Mouse (Mus musculus) layer of hippocampus, postnatal 25 days (tissue): ENCODE data around the gene Hdac4. TPM values are rescaled to one million over a fixed set of nuclear protein-coding genes. Genes with fewer than 3 reads are reported as not detected.
A peak's percentile ranks its signal among the peaks of the same experiment; 100 is the strongest.

Experiments
- DNase-seq, 2 experiments: peaks; one replicate each; pipeline ENCODE4 v3.0.0; 2022; ENCODE audit warnings: mixed read lengths in 2 of 2, low spot score in 1 of 2; ENCODE audit errors: extremely low spot score in 1 of 2
- total RNA-seq, 2 experiments: library from RNA; stranded (reverse); gene quantifications; 2 replicates each; pipeline ENCODE4 v1.2.3; 2021

Hdac4 gene
- total RNA-seq, 2 experiments from 2014 or later: 97.9 to 101 TPM

DNA sequence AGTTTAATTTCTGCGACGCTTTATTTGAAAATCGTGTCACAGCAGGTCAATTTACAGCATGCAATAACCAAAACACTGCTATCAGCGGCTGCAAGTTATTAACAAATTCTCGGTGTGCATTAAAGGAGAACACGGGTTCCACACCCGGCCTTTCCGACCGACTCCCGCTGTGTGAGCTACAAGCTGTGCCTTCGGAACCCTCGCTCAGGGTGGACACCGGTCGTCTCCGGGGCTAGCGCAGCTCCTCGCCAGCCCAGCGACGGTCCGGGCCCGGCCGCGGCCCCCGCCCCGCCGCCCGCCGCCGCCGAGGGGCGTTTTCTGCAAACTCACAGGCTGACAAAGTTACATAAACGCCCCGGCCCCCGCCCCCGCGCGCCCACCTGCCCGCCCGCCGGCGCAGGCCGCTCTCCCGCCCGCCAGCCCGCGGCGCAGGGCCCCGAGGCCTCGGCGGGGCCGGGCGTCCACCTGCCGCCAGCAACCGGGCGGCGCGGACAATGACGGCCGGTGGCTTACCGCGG is 16.0 kb downstream of the Hdac4 start:
- peak in 1 of 2 experiments; percentile 30 for DNase-seq

- no peak for DNase-seq
Measured at GRCm38 (mm10) chr1:92179070-92179469, 16.4 kb downstream of the Hdac4 start.

DNA sequence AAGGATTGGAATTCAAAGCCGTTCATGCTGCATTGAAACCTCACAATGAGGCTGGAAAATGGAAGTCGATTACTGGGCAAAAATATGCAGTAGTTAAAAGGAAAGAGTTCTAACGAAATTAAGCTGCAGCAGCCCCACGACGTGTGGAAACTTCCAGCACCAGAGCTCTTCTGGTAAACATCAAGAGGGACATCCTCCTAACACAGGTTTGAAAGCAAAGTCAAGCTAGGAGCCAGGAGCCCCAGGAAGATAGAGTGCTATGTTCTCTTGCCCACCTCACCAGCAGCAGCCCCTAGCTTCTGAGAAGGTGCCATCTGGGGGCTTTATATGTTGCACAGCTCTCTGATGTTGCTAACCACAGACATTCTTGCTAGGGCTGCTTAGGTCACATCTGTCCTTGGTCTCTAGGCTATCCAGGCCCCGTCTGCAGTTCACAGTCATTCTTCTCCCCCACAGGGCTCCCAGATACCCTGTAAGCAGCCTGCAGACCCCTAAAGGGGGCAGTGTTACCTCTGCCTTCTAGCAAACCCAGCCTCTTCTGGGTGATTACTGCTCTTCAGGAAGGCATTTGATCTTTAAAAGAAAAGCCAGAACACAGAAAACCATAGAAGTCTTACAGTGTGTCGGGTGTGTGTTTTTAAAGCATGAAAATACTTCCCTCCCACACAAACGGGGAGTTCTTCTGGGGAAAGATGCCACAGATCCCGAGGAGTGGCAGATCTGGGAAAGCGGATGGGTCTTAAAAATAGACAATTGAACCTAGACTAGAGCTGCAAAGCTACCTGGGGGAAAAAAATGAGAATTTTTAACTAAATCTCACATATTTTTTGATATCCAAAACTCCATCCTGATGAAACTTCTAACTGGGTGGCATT is 17.2 kb downstream of the Hdac4 start:
- DNase-seq: no peak

GRCm38 (mm10) chr1:92177599-92177998 is 17.9 kb downstream of the Hdac4 start:
- no peak for DNase-seq

- no peak for DNase-seq
Measured at GRCm38 (mm10) chr1:92177196-92177595, 18.3 kb downstream of the Hdac4 start.

- DNase-seq: no peak
Measured at GRCm38 (mm10) chr1:92175266-92175665, 20.2 kb downstream of the Hdac4 start.

- DNase-seq: no peak
Measured at GRCm38 (mm10) chr1:92174898-92175255, 20.6 kb downstream of the Hdac4 start.

DNA sequence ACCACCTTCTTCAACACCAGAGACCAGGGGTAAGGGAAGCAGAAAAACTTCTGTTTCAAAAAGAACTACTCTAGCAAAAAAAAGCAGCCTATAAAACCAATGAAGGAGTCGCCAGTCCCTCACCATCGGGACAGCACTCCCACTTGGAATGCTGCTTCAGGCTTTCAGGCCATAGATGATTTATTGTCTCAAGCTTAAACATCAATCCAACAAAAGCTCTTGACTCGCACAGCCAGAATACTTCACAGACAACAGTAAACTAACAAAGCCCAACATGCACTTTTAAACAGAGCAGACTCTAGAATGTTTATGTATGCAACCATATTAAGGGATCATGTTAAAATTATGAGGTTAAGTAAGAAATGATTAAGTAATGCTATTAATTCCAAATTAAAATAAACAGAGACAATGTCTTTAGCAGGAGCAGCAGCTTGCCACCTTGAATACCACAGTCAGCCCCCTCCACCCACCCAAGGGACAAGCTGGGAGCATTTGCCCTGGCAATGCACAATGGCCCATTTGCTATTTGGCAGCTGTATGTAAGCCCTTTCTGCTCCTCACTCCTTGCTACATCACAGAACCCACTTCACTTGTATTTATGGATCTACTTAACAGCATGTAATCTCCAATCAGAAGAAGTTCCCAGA is 21.1 kb downstream of the Hdac4 start:
- DNase-seq: no peak

GRCm38 (mm10) chr1:92170616-92171235 is 24.8 kb downstream of the Hdac4 start:
- no peak for DNase-seq

DNA sequence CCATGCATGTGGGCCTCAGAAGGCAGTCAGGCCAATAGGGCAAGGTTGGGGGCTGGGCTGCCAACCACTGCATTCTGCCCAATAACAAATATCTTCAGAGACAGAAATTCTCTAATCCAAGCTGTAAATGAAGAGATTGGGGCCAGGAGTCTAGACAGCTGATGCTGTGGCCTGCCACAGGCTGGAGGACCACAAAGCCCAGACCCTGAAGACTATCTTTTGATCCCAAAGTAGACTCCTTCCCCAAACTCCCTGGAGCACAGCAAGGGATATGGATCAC is 25.8 kb downstream of the Hdac4 start:
- no peak for DNase-seq

GRCm38 (mm10) chr1:92168900-92169775 is 26.4 kb downstream of the Hdac4 start:
- no peak for DNase-seq

- no peak for DNase-seq
Measured at GRCm38 (mm10) chr1:92163932-92164331, 31.6 kb downstream of the Hdac4 start.

- no peak for DNase-seq
Measured at GRCm38 (mm10) chr1:92159804-92160203, 35.7 kb downstream of the Hdac4 start.

- DNase-seq: no peak
Measured at GRCm38 (mm10) chr1:92150201-92150600, 45.3 kb downstream of the Hdac4 start.

GRCm38 (mm10) chr1:92148527-92148926 is 47.0 kb downstream of the Hdac4 start:
- DNase-seq: no peak

GRCm38 (mm10) chr1:92144868-92145534 is 50.5 kb downstream of the Hdac4 start:
- no peak for DNase-seq

DNA sequence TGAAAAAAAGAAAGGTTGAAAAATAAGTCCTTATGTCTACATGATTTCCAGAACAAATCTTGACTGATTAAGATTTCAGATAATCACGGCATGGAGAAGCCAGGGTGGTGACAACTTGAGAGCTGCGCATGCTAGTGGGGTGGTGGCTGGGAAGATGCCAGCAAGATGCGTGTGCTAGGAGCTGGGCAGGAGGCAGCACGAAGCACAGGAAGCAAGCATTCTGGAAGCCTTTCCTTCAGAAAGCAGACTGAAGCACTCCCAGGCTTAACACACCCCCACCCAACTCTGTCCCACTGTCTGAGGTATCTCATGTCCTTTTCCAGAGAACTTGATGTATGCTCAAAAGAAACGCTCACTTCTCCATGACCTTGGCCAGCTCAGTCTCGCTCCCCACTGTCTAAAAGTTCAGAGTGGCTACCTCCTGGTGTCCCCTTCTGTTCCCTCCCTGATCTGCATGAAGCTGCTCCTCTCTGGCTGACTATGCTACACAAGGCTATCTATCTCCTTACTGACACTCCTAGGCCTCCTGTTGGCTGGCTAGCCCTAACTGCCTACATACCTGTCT is 52.1 kb downstream of the Hdac4 start:
- peak in 1 of 2 experiments; percentile 39 for DNase-seq

DNA sequence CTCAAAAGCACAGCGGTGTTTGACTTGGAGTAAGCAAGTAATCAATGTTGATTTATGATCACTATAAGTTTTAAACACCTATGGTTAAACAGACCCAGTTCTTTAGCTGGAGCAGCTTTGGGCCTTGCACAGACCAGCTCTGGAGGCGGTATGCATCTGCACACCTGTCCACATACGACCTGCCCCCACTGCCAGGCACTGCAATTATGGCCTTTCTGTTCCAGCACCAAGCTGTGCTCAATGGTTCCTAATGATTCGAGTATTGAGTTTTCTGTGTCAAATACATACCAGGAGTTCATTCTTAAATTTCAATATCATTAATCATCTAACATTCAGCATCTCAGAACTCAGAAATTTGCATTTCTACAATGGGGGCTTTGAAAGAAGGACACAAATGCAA is 52.7 kb downstream of the Hdac4 start:
- no peak for DNase-seq

GRCm38 (mm10) chr1:92139001-92139400 is 56.5 kb downstream of the Hdac4 start:
- no peak for DNase-seq
